8 mouse cellular contexts compared by ENCODE assay signal in the genomic region with DNA sequence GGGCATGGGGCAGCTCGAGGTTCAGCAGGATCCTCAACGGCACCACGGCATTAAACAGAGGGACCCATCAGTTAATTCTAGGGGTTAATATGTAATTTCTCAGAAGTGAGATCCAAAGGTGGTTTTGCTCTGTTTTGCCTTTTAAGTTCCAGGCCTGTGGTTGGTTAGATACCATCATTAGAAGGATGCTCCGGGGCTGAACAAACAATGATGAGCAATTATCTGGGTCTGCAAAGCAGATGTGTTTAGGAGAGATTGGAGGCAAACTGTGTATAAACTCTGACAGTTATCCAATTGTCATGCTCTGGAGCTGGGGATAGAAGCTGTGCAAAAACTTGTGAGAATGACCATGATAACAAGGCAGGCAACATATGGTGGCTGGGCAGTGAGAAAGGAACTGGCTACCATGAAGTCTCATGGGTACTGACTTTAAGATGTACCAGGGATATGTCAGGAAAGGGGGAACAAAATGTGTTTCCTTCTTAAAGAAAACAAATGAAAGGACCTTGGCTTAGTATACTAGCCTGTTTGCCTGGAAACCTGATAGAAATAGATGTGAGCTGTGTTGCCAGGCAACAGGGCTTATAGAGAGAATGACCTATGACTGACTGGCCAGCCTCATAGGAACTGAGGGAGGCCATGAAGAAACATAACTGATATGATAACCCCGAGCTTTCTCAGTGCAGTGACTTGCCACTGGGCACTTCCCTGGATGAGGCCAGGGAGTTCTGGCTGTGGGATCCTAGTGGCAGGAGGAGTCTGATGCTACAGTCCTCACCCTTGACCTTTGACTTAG.
A peak's percentile ranks its signal among the peaks of the same experiment; 100 is the strongest.
DNase-seq lines count a peak whose midpoint lies in the region; ATAC-seq and TF ChIP-seq lines count a peak whose summit lies in the region.
"Had no signal": no experiment of that assay in that cellular context is flagged by ENCODE, and none has a peak within 500 bp of the region (broad histone marks: within the 10 kb centered on the region; RNA-seq: fewer than 3 reads in every experiment).

No protein-coding gene starts in this region.

- TF ChIP-seq POLR2A in brain, embryonic 14.5 days (IDR thresholded peaks at IDR 0.05; ENCODE audit: borderline replicate concordance, extremely low read depth, insufficient read depth, insufficient read length, poor library complexity, severe bottlenecking), result no peak

- WGBS in kidney, embryonic 15.5 days, result 65% methylated on average over 5 of the region's 5 CpGs
- 52% methylated on average over 5 of the region's 5 CpGs for WGBS in hindbrain, postnatal 0 days
- 63% methylated on average over 5 of the region's 5 CpGs for WGBS in midbrain, embryonic 13.5 days

- no peak overlapping the region for H3K9ac ChIP-seq in kidney, embryonic 15.5 days
- no peak overlapping the region for H3K9ac ChIP-seq in hindbrain, postnatal 0 days (replicated peaks; ENCODE audit: low read length)
- H3K9ac ChIP-seq in midbrain, embryonic 13.5 days (replicated peaks), result no peak overlapping the region

- H3K4me1 ChIP-seq in kidney, embryonic 15.5 days, result peaks cover 43% of the 10 kb centered on the region
- H3K4me1 ChIP-seq in hindbrain, postnatal 0 days (ENCODE audit: insufficient read depth, low read length), result peaks cover 20% of the 10 kb centered on the region
- H3K4me1 ChIP-seq in midbrain, embryonic 13.5 days (replicated peaks), result peaks cover 27% of the 10 kb centered on the region

- TF ChIP-seq CTCF in brain, embryonic 14.5 days (IDR thresholded peaks at IDR 0.05; ENCODE audit: borderline replicate concordance, extremely low read depth, insufficient read depth, insufficient read length), result no peak
- TF ChIP-seq CTCF in hindbrain, postnatal 0 days (IDR thresholded peaks at IDR 0.05; ENCODE audit: low read depth), result no peak
- TF ChIP-seq CTCF in left cerebral cortex, adult 2 months (IDR thresholded peaks at IDR 0.05), result no peak

- no peak for DNase-seq in kidney, adult 8-10 months
- peak; percentile 38 for DNase-seq in brain, embryonic 14.5 days (ENCODE audit: low read depth)
- no peak for DNase-seq in hindbrain, postnatal 0 days (ENCODE audit: low spot score)
- no peak for DNase-seq in urinary bladder, adult 18-20 months (ENCODE audit: low spot score in 2 of 2)
- DNase-seq in left cerebral cortex, adult 2 months (ENCODE audit: extremely low spot score in 1 of 2, low spot score in 2 of 2), result no peak
- DNase-seq: adrenal gland, postnatal 25 days had no signal

- H3K4me2 ChIP-seq in kidney, embryonic 15.5 days, result no peak overlapping the region
- no peak overlapping the region for H3K4me2 ChIP-seq in hindbrain, postnatal 0 days (ENCODE audit: low read depth, low read length)
- no peak overlapping the region for H3K4me2 ChIP-seq in midbrain, embryonic 13.5 days (replicated peaks)

- H3K4me3 ChIP-seq in kidney, embryonic 15.5 days (replicated peaks), result no peak overlapping the region
- no peak overlapping the region for H3K4me3 ChIP-seq in hindbrain, postnatal 0 days (ENCODE audit: low read length)
- no peak overlapping the region for H3K4me3 ChIP-seq in midbrain, embryonic 13.5 days (replicated peaks)
- H3K4me3 ChIP-seq in left cerebral cortex, adult 2 months, result no peak overlapping the region

- no peaks in the 10 kb centered on the region for H3K9me3 ChIP-seq in kidney, embryonic 15.5 days (replicated peaks)
- H3K9me3 ChIP-seq in hindbrain, postnatal 0 days (ENCODE audit: low read length), result no peaks in the 10 kb centered on the region
- H3K9me3 ChIP-seq in midbrain, embryonic 13.5 days, result no peaks in the 10 kb centered on the region

- H3K27ac ChIP-seq in kidney, embryonic 15.5 days, result 0 out of 2 replicates have a peak overlapping the region, but pooled peaks have one; percentile 11
- peak overlapping the region; percentile 22; the same call in 1 of the 2 replicates for H3K27ac ChIP-seq in hindbrain, postnatal 0 days
- H3K27ac ChIP-seq in midbrain, embryonic 13.5 days, result peak overlapping the region; percentile 48; the same call in 1 of the 2 replicates
- no peak overlapping the region for H3K27ac ChIP-seq in left cerebral cortex, adult 2 months

- H3K27me3 ChIP-seq in kidney, embryonic 15.5 days, result no peaks in the 10 kb centered on the region
- H3K27me3 ChIP-seq in hindbrain, postnatal 0 days (ENCODE audit: insufficient read depth, low read length), result no peaks in the 10 kb centered on the region
- H3K27me3 ChIP-seq in midbrain, embryonic 13.5 days, result no peaks in the 10 kb centered on the region

- intact Hi-C loops in left cerebral cortex, adult 2 months (cut with DNase I), result loop anchor here (5.0 to 10.0 kb wide), 2 partner anchors 189 to 541 kb away; no protein-coding TSS in a partner anchor

- H3K36me3 ChIP-seq in kidney, embryonic 15.5 days, result no peaks in the 10 kb centered on the region
- H3K36me3 ChIP-seq in hindbrain, postnatal 0 days (ENCODE audit: insufficient read depth, low read length), result no peaks in the 10 kb centered on the region
- H3K36me3 ChIP-seq in midbrain, embryonic 13.5 days, result no peaks in the 10 kb centered on the region

- ATAC-seq in kidney, embryonic 15.5 days (replicated peaks; ENCODE audit: low FRiP score), result no peak
- ATAC-seq in hindbrain, postnatal 0 days, result no peak
- ATAC-seq in midbrain, embryonic 13.5 days, result peak; percentile 55
